13 mouse cellular contexts compared by ENCODE assay signal in the genomic region with DNA sequence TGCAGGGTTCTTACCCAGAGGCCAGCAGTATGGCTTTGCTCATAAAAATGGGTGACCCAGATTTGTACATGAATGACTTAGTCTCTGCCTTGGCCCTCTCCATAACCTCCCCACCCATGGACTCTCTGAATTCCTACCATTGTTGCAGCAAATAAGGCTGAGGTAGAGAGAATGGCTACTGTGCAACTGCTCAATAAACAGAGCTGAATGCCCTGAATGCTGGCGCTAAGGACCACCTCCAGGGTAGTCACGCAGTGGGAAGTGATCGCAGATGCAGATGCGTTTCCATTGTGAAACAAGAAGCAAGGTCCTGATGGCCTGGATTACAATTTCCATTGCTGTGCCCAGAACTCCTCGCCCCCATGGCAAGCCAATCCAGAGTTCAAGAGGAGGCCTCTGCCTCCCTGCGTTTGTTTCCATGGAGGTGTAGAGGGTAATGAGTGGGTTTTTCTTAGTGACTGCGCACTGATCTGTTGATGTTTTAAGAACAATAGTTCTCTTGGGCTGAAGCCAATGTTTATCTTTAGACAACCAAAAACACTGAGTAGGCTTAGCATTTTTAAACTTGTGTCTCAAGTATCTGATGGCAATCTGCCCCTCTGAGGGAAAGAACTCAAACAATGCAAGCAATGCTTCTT. TPM values are rescaled to one million over a fixed set of nuclear protein-coding genes. Genes with fewer than 3 reads are reported as not detected.
DNase-seq lines count a peak whose midpoint lies in the region; ATAC-seq and TF ChIP-seq lines count a peak whose summit lies in the region.
"Had no signal": no experiment of that assay in that cellular context is flagged by ENCODE, and none has a peak within 500 bp of the region (broad histone marks: within the 10 kb centered on the region; RNA-seq: fewer than 3 reads in every experiment).

No protein-coding gene starts in this region.

- no peaks in the 10 kb centered on the region for H3K9me3 ChIP-seq in hindbrain, embryonic 13.5 days
- no peaks in the 10 kb centered on the region for H3K9me3 ChIP-seq in midbrain, embryonic 13.5 days
- no peaks in the 10 kb centered on the region for H3K9me3 ChIP-seq in intestine, postnatal 0 days (ENCODE audit: control insufficient read depth)
- H3K9me3 ChIP-seq: heart, embryonic 12.5 days; kidney, embryonic 15.5 days had no signal

- H3K36me3 ChIP-seq in hindbrain, embryonic 13.5 days: no peaks in the 10 kb centered on the region
- H3K36me3 ChIP-seq in midbrain, embryonic 13.5 days: no peaks in the 10 kb centered on the region
- no peaks in the 10 kb centered on the region for H3K36me3 ChIP-seq in intestine, postnatal 0 days (ENCODE audit: control insufficient read depth, insufficient read depth)
- H3K36me3 ChIP-seq: heart, embryonic 12.5 days; kidney, embryonic 15.5 days had no signal

- H3K27ac ChIP-seq in hindbrain, embryonic 13.5 days: no peak overlapping the region
- H3K27ac ChIP-seq in midbrain, embryonic 13.5 days: no peak overlapping the region
- no peak overlapping the region for H3K27ac ChIP-seq in intestine, postnatal 0 days (ENCODE audit: low read depth, low read length)
- H3K27ac ChIP-seq: gastrocnemius, adult 2 months; kidney, embryonic 15.5 days; left cerebral cortex, adult 2 months; liver, embryonic 14.5 days had no signal

- peak; percentile 84 for ATAC-seq in hindbrain, embryonic 13.5 days (ENCODE audit: low FRiP score)
- peak; percentile 92 for ATAC-seq in midbrain, embryonic 13.5 days
- ATAC-seq in intestine, postnatal 0 days: no peak

- H3K4me3 ChIP-seq in hindbrain, embryonic 13.5 days: no peak overlapping the region
- no peak overlapping the region for H3K4me3 ChIP-seq in midbrain, embryonic 13.5 days (replicated peaks)
- no peak overlapping the region for H3K4me3 ChIP-seq in intestine, postnatal 0 days (ENCODE audit: low read depth, low read length)
- H3K4me3 ChIP-seq: gastrocnemius, adult 2 months; heart, embryonic 12.5 days; kidney, embryonic 15.5 days; left cerebral cortex, adult 2 months had no signal

- H3K4me2 ChIP-seq in hindbrain, embryonic 13.5 days: no peak overlapping the region
- no peak overlapping the region for H3K4me2 ChIP-seq in midbrain, embryonic 13.5 days (replicated peaks)
- no peak overlapping the region for H3K4me2 ChIP-seq in intestine, postnatal 0 days (replicated peaks; ENCODE audit: low read depth)
- H3K4me2 ChIP-seq: heart, embryonic 12.5 days; kidney, embryonic 15.5 days had no signal

- peak; percentile 83 for DNase-seq in Muller cell, postnatal 12 days (ENCODE audit: inconsistent ontology term)
- peak; percentile 81 for DNase-seq in brain, embryonic 14.5 days (ENCODE audit: low read depth)
- no peak for DNase-seq in adrenal gland, postnatal 14 days
- DNase-seq in heart, postnatal 4 days: no peak
- DNase-seq in kidney, adult 9 months: no peak
- DNase-seq: gastrocnemius, adult 2 months had no signal

- TF ChIP-seq CTCF in brain, embryonic 14.5 days (IDR thresholded peaks at IDR 0.05; ENCODE audit: borderline replicate concordance, extremely low read depth, insufficient read depth, insufficient read length): no peak
- TF ChIP-seq CTCF in intestine, postnatal 0 days (IDR thresholded peaks at IDR 0.05; ENCODE audit: low read depth): no peak

- no peak for TF ChIP-seq POLR2A in brain, embryonic 14.5 days (IDR thresholded peaks at IDR 0.05; ENCODE audit: borderline replicate concordance, extremely low read depth, insufficient read depth, insufficient read length, poor library complexity, severe bottlenecking)

- 14% methylated on average over 7 of the region's 7 CpGs for WGBS in hindbrain, embryonic 13.5 days
- 16% methylated on average over 7 of the region's 7 CpGs for WGBS in midbrain, embryonic 13.5 days
- WGBS in intestine, postnatal 0 days: 57% methylated on average over 7 of the region's 7 CpGs

- H3K27me3 ChIP-seq in hindbrain, embryonic 13.5 days: no peaks in the 10 kb centered on the region
- H3K27me3 ChIP-seq in midbrain, embryonic 13.5 days: no peaks in the 10 kb centered on the region
- H3K27me3 ChIP-seq in intestine, postnatal 0 days (replicated peaks; ENCODE audit: control insufficient read depth, insufficient read depth, low read length): no peaks in the 10 kb centered on the region
- H3K27me3 ChIP-seq: heart, embryonic 12.5 days; kidney, embryonic 15.5 days had no signal

- H3K4me1 ChIP-seq in hindbrain, embryonic 13.5 days (replicated peaks): no peaks in the 10 kb centered on the region
- peaks cover 9% of the 10 kb centered on the region; the same call in 1 of the 2 replicates for H3K4me1 ChIP-seq in midbrain, embryonic 13.5 days (replicated peaks)
- H3K4me1 ChIP-seq in intestine, postnatal 0 days (replicated peaks; ENCODE audit: control insufficient read depth, insufficient read depth, low read length): no peaks in the 10 kb centered on the region

- no peak overlapping the region for H3K9ac ChIP-seq in hindbrain, embryonic 13.5 days
- no peak overlapping the region for H3K9ac ChIP-seq in midbrain, embryonic 13.5 days (replicated peaks)
- no peak overlapping the region for H3K9ac ChIP-seq in intestine, postnatal 0 days (ENCODE audit: low read depth, low read length)
- H3K9ac ChIP-seq: heart, embryonic 12.5 days; kidney, embryonic 15.5 days; liver, embryonic 14.5 days had no signal

RNA-seq across cellular contexts. Expression of a gene that starts 42.5 kb away (rescaled TPM):
- 1.2 and 2.9 TPM in 2 replicates for polyA plus RNA-seq in brain, embryonic 14.5 days (2012; rRNA removed)
- 4.7 and 5.2 TPM in 2 replicates for polyA plus RNA-seq in hindbrain, embryonic 13.5 days (2015; fragmentation: Nextera tagmentation; extraction: Ambion mirVana)
- 2.0 TPM in 2 replicates for polyA plus RNA-seq in midbrain, embryonic 13.5 days (2015; fragmentation: Nextera tagmentation; extraction: Ambion mirVana)
- total RNA-seq in adrenal gland, postnatal 14 days (2021): 0.44 and 0.45 TPM in 2 replicates
- under 1 TPM; 0.31 to 0.34 TPM for total RNA-seq in heart, postnatal 4 days (2021)
- polyA plus RNA-seq in intestine, postnatal 0 days (2015; fragmentation: Nextera tagmentation; extraction: Ambion mirVana): 1.0 TPM in 2 replicates

Comparison
In these comparisons a context has a peak if more than half of its experiments do, and no peak if none do; other contexts are left out.
1. DNase-seq: peak in Muller cell, postnatal 12 days (single experiment) and brain, embryonic 14.5 days (single experiment); none in adrenal gland, postnatal 14 days (single experiment), heart, postnatal 4 days (single experiment) and kidney, adult 9 months (single experiment).